Mouse (Mus musculus): ENCODE results near the gene Fam171a2. TPM values are rescaled to one million over a fixed set of nuclear protein-coding genes. Genes with fewer than 3 reads are reported as not detected.

Fam171a2 gene
- polyA plus RNA-seq, 1 experiment from 2014 or later, result 22.5 TPM

DNA sequence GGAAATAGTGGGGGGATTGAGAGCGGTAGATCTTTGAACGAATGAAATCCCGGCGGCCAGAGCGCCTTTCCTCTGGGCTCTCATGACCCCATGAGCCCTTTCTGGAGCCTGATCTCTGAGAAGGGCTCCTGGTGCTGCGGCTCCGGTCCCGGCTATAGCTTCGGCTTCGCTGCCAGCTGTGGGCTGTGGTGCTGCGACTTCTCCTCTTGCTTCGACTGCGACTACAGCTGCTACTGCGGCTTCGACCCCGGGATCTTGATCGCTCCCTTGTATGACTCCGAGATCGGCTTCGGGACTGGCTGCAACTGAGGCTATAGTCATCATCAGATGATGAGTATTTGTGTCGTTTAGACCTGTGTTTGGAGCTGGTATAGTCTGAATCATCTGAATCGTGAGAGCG is 32.1 kb upstream of the Fam171a2 start:
- H3K36me3 ChIP-seq, result peaks cover 58% of the 10 kb centered on the region
- no peak overlapping the region for H3K9ac ChIP-seq (replicated peaks)
- H3K4me1 ChIP-seq, result no peaks in the 10 kb centered on the region
- no peak overlapping the region for H3K4me3 ChIP-seq
- H3K27ac ChIP-seq (replicated peaks), result no peak overlapping the region
- H3K4me2 ChIP-seq (replicated peaks), result no peak overlapping the region
- no peaks in the 10 kb centered on the region for H3K27me3 ChIP-seq
- ATAC-seq (replicated peaks), result no peak
- H3K9me3 ChIP-seq, result no peaks in the 10 kb centered on the region
- 97% methylated on average over 23 of the region's 23 CpGs for WGBS

DNA sequence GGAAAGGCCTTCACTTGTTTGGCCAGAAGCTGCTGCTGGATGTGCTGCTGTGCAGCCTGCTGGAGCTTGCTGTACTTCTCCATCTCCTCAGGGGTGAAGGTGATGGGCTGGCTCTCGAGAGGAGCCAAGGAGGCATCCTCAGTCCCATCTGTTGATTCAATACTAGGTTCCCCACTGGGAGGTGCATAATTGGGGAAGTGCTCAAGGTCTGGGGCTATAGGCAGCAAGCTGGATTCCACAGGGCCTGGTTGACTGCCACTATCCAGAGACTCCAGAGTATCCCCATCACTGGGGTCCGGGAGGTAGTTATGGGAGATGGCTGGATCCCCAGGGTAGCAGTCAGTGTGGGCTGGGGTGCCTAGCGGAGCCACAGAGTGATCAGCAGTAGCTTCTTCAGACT is 31.2 kb upstream of the Fam171a2 start:
- H3K9ac ChIP-seq (replicated peaks), result no peak overlapping the region
- H3K4me3 ChIP-seq, result no peak overlapping the region
- ATAC-seq (replicated peaks), result no peak
- no peak overlapping the region for H3K4me2 ChIP-seq (replicated peaks)
- no peaks in the 10 kb centered on the region for H3K27me3 ChIP-seq
- no peaks in the 10 kb centered on the region for H3K9me3 ChIP-seq
- WGBS, result 86% methylated on average over 3 of the region's 3 CpGs
- peaks cover 55% of the 10 kb centered on the region for H3K36me3 ChIP-seq
- H3K27ac ChIP-seq (replicated peaks), result no peak overlapping the region
- H3K4me1 ChIP-seq, result no peaks in the 10 kb centered on the region

DNA sequence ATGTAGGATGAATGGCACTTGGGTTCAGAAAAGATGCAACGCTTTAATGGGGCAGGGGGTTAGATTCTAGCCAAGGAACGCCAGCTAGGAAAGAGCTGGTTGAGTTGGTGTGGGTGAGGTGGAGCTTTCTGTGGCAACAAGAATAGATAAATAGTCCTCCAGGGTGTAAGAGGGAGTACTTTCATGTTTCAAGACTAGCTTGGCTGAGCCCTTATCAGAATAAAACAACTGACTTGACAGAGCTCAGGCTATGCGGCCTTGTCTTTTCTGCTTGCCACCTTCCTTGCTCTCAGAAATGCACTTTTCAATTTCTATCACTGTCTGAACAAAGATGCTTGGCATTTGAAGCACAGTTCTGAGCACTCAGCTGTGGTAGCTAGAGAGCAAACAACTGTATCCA is 27.5 kb upstream of the Fam171a2 start:
- Histone ChIP-seq H3K4me2 (replicated peaks) (no peak overlapping the region), H3K4me3 (no peak overlapping the region), H3K27me3 (no peaks in the 10 kb centered on the region), H3K9ac (replicated peaks) (no peak overlapping the region), H3K4me1 (no peaks in the 10 kb centered on the region), H3K9me3 (no peaks in the 10 kb centered on the region), H3K36me3 (peaks cover 30% of the 10 kb centered on the region), H3K27ac (replicated peaks) (no peak overlapping the region)
- no peak for ATAC-seq (replicated peaks)
- WGBS, result 96% methylated on average over 3 of the region's 3 CpGs

DNA sequence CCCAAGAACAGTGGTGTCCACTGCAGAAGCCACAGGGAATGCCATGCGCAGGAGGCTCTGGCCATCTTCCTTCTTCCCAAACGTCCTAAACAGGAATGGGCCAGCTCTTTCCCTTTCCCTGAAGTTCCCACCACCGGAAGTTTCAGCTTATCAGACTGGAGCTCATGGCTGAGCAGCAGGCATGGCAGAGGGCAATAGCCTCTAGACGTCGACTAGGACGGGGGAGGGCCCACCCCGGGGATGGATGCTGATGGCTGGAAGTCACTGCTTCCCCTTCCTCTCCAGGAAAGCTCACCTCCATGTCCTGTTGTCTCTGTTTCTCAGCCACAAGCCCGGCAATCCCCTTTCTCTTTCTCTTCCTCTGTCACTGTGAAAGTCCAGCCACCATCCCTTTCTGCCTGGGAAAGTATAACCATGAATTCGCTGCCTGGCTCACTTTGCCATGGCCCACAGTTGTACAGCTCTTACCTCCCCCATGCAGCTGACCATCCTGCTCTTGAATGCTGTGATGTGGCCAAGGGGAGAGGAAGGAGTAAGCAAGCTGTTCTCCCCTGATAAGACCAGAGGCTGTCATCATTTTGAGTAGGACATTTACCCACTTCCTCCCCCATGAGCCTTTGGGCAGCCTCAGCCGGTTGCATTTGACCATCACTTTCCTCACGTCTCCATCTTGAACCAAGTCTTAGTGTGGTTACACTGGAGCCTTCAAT is 22.3 kb upstream of the Fam171a2 start, which contains the start of gene Itga2b:
TSS of gene Itga2b (minus strand) at position 475 of the 710 bp plus-strand sequence.
- no peak for ATAC-seq (replicated peaks)
- H3K4me1 ChIP-seq, result peaks cover 22% of the 10 kb centered on the region
- H3K27ac ChIP-seq (replicated peaks), result no peak within 1 kb of the TSS
- H3K9me3 ChIP-seq, result no peaks in the 10 kb centered on the region
- H3K4me3 ChIP-seq, result no peak within 1 kb of the TSS
- H3K36me3 ChIP-seq, result 0 out of 2 replicates have a peak, but pooled peaks cover 2% of the 10 kb centered on the region
- no peak within 1 kb of the TSS for H3K4me2 ChIP-seq (replicated peaks)
- H3K27me3 ChIP-seq, result no peaks in the 10 kb centered on the region
- 68% methylated on average over 11 of the region's 11 CpGs for WGBS
- no peak within 1 kb of the TSS for H3K9ac ChIP-seq (replicated peaks)

DNA sequence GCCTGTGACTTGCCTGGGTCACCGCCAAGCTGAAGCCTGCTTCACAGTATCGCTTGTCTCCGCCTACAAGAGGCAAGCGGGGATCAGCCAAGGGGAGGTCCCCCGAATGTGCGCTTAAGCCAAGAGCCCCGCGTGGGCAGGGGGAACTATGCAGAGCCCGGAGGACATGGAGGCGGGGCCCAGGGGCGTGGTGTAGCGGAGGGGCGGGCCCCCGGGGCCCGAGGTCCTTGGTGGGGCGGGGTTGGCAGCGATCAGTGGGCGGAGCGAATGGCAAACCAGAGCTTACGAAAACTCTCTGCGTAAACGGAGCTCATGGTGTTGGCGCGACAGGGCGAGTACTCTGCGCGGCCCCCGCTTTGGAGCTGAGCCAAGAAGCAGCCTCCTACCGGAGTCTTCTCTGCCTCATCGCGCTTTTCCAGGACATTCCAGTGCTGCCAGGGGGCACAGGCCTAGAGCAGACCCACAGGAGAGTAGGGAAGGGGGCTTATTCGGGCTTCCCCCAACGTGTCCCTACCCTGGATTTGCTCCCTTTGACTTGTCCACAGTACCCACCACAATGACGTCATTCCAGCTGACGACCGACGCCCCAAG is 19.7 kb upstream of the Fam171a2 start:
- Histone ChIP-seq H3K9ac (replicated peaks) (peak overlapping the region; percentile 55), H3K27me3 (no peaks in the 10 kb centered on the region), H3K36me3 (no peaks in the 10 kb centered on the region), H3K27ac (replicated peaks) (peak overlapping the region; percentile 62), H3K9me3 (no peaks in the 10 kb centered on the region), H3K4me3 (peak overlapping the region; percentile 44), H3K4me1 (peaks cover 22% of the 10 kb centered on the region), H3K4me2 (replicated peaks) (peak overlapping the region; percentile 85)
- under 1% methylated on average over 37 of the region's 37 CpGs for WGBS
- ATAC-seq (replicated peaks), result peak; percentile 90

DNA sequence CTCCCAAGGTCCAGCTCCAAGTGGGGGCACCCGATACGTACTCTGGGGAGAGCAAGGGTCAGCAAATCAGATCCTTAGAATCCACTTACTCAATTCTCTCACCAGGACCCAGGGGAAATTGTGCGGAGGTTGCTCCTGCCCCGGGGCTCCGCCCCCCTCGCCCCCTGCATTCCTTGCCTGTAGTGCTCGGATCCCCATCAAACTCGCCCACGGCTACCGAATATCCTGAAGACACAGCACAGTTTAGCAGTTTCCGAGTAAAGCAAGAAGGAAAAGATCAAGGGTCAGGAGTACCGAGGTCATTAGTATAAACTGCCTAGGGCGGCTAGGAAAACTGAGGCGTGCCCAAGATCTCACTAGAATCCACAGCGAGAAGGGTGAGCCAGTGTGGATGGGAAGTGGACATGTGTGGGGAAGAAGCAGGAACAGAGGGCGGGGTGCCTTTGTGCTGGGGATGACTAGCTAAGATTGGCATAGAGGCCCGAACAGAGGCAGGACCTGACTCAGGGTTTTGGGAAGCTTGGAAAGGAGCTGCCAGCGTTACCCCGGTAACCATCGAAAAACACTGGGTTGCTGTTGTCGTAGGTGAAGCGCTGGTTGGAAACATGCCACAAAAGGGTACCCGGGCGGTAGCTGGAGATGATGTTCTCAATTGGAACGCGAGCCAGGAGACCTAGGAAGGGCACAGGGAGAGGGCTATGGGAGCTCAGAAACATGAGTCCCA is 18.4 kb upstream of the Fam171a2 start:
- H3K9ac ChIP-seq (replicated peaks), result no peak overlapping the region

DNA sequence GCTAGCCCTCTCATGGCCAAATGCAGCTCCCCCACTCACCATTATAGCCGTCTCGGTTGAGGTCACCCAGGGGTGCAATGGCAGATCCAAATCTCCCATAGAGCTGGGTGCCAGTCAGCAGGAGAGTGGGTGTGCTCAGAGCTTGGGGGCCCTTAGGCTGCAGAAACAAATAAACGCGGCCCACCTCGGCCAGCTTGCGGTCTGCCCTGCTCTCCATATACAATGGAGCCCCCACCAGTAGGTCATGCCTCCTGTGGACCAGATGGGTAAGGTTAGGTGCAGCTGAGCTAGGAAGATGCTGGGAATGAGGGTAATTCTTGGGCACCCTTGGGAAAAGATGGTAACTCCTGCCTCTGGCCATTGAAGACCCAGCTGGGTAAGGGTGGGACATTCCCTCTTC is 17.4 kb upstream of the Fam171a2 start:
- no peak for ATAC-seq (replicated peaks)
- Histone ChIP-seq H3K36me3 (no peaks in the 10 kb centered on the region), H3K27me3 (no peaks in the 10 kb centered on the region), H3K27ac (replicated peaks) (no peak overlapping the region), H3K9ac (replicated peaks) (no peak overlapping the region), H3K4me3 (no peak overlapping the region), H3K9me3 (no peaks in the 10 kb centered on the region), H3K4me1 (peaks cover 22% of the 10 kb centered on the region), H3K4me2 (replicated peaks) (no peak overlapping the region)
- 96% methylated on average over 6 of the region's 6 CpGs for WGBS

More for the DNA sequence above, 18.4 kb upstream of the Fam171a2 start:
- no peak for ATAC-seq (replicated peaks)
- no peaks in the 10 kb centered on the region for H3K27me3 ChIP-seq
- H3K4me3 ChIP-seq, result peak overlapping the region; percentile 5; the same call in 1 of the 2 replicates
- no peaks in the 10 kb centered on the region for H3K36me3 ChIP-seq
- H3K27ac ChIP-seq (replicated peaks), result peak overlapping the region; percentile 62
- WGBS, result 5% methylated on average over 26 of the region's 26 CpGs
- no peaks in the 10 kb centered on the region for H3K9me3 ChIP-seq
- H3K4me2 ChIP-seq (replicated peaks), result peak overlapping the region; percentile 23; the same call in 1 of the 2 replicates
- H3K4me1 ChIP-seq, result peaks cover 22% of the 10 kb centered on the region

DNA sequence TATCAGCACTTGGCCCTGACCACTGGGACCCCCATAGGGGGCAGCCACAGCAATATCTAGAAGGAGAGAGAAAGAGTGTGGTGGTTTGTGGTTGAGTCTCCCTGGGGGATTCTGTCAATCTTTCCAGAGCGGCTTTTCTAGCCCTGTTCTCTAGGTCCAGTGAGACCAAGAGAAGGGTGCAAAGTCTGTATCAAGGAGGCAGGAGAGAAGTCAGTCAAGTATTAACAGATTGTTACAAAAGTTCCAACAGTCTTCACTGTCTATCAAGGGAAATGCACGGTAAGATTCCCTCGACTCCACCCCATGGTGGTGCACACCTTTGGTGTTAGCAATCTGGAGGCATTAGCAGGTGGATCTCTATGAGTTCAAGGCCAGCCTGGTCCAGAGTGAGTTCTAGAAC is 14.3 kb upstream of the Fam171a2 start:
- Histone ChIP-seq H3K36me3 (no peaks in the 10 kb centered on the region), H3K4me1 (peaks cover 12% of the 10 kb centered on the region), H3K4me3 (no peak overlapping the region), H3K9ac (replicated peaks) (no peak overlapping the region), H3K4me2 (replicated peaks) (no peak overlapping the region), H3K9me3 (no peaks in the 10 kb centered on the region), H3K27ac (replicated peaks) (no peak overlapping the region), H3K27me3 (no peaks in the 10 kb centered on the region)
- WGBS, result 89% methylated on average over 3 of the region's 3 CpGs
- no peak for ATAC-seq (replicated peaks)

DNA sequence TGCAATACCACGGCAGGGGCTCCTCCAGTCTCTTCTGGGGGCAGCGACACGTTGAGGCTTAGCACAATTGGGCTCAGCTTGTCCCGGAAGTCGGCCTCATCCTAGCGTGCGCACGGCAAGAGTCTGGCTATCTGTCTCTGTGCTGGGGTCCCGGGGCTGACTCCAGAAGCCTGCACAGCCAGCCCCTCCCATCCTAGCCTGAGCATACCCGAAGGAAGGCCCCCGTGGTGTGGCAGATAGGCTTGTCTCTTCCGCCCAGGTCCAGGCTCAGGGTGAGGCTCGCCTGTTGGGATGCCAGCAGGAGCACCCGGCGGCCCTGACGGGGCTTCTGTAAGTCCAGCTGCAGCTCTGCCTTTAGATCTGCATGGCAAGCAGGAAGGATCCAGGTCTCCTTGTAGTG is 13.1 kb upstream of the Fam171a2 start:
- Histone ChIP-seq H3K9me3 (no peaks in the 10 kb centered on the region), H3K4me3 (no peak overlapping the region), H3K4me2 (replicated peaks) (no peak overlapping the region), H3K36me3 (no peaks in the 10 kb centered on the region), H3K4me1 (peaks cover 8% of the 10 kb centered on the region), H3K27me3 (no peaks in the 10 kb centered on the region), H3K27ac (replicated peaks) (no peak overlapping the region), H3K9ac (replicated peaks) (no peak overlapping the region)
- 64% methylated on average over 16 of the region's 16 CpGs for WGBS
- ATAC-seq (replicated peaks), result no peak

DNA sequence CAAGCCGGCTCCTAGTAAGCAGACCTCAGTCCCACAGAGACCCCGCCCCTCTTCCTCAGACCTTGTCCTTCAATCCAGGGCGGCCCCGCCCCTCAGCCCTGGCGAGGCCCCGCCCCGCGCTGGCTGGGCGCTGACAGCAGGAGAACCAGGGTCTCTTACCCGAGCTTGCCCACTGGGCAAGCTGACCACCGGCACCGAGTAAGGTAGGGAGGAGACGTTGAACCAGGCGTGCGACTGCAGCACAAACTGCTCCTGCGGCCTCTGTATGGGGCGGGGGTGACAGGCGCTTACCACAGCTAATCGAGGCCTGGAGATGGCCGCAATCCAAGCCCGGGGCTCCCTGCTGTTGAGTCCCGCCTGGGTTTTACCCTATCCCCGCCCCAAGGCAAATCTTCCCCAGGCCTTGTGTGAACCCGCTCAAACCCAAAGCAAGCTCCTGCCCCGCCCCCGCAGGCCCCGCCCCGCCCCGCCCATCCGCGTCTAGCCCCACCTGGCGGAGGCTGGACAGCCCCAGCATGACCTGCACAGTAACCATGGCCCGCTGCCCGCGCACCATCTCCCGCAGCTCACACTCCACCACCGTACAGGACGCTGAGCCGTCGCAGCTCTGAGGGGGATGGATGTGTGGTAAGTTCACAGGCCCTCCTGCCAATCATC is 8.4 kb upstream of the Fam171a2 start:
- H3K36me3 ChIP-seq, result no peaks in the 10 kb centered on the region
- no peaks in the 10 kb centered on the region for H3K9me3 ChIP-seq
- ATAC-seq (replicated peaks), result peak; percentile 84
- H3K4me3 ChIP-seq, result peak overlapping the region; percentile 51
- H3K4me1 ChIP-seq, result peaks cover 12% of the 10 kb centered on the region
- H3K4me2 ChIP-seq (replicated peaks), result peak overlapping the region; percentile 79
- H3K9ac ChIP-seq (replicated peaks), result peak overlapping the region; percentile 57
- H3K27me3 ChIP-seq, result 0 out of 2 replicates have a peak, but pooled peaks cover 7% of the 10 kb centered on the region
- H3K27ac ChIP-seq (replicated peaks), result 0 out of 2 replicates have a peak overlapping the region, but pooled peaks have one; percentile 4
- under 1% methylated on average over 40 of the region's 40 CpGs for WGBS

DNA sequence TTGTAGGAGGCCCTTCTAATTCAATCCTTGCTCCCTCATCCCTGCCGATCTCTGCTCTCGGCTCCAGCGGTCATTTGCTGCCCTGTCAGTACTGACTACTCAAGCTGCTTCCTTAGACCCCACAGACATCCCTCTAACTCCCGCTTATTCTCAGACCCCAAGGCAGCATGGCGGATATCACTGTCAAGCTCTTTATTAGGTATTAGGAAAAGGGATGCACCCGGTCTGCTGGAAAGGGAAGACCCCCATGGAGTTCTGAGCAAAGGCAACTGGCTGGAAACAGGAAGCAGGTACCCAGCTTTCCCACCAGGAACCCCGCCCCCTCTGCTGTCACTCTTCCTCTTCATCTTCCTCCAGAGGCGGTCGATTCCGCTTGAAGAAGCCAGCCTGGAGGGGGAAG is 5.6 kb upstream of the Fam171a2 start:
- WGBS, result 23% methylated on average over 10 of the region's 10 CpGs

More for the DNA sequence above, 5.6 kb upstream of the Fam171a2 start:
- Histone ChIP-seq H3K4me3 (no peak overlapping the region), H3K36me3 (no peaks in the 10 kb centered on the region), H3K27me3 (0 out of 2 replicates have a peak, but pooled peaks cover 7% of the 10 kb centered on the region), H3K4me2 (replicated peaks) (no peak overlapping the region), H3K27ac (replicated peaks) (no peak overlapping the region), H3K9me3 (no peaks in the 10 kb centered on the region), H3K4me1 (peaks cover 20% of the 10 kb centered on the region), H3K9ac (replicated peaks) (no peak overlapping the region)
- ATAC-seq (replicated peaks), result no peak
